Mouse (Mus musculus) right cerebral cortex, postnatal 10 days (tissue): ENCODE measurements around the gene Grhpr.
"Not testable (repeated sequence)": the region's sequence is repeated elsewhere in the genome, so short reads cannot be mapped to it uniquely, and the experiment has no call there.

Experiments
- DNase-seq, 2 experiments: peaks; one replicate each; pipeline ENCODE4 v3.0.0; 2021; ENCODE audit warnings: low spot score in 2 of 2

Grhpr gene

GRCm38 (mm10) chr4:44981280-44981973 is at the start of gene Grhpr:
Gene Grhpr (plus strand): TSS chr4:44981395.
- DNase-seq, result peak; percentile 70 to 75

DNA sequence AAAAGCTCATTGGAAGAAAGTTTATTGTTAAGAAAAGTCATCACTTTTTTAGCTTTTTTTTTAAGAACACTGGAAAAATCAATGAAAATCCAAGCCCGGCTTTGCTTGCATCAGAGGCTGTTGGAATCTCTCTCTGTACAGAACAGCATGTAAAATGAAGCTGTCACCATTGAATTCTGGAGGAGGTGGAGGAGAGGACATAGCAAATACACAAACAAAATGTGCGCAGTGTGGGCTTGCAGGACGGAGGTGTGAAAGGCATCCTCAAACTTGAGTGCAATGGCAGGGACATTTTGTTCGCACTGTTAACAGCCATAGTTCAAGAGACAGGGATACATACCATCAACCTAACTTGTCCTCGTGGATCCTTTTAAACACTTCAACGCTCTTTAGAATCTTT is 49.5 kb upstream of the Grhpr start:
- DNase-seq, result no peak

DNA sequence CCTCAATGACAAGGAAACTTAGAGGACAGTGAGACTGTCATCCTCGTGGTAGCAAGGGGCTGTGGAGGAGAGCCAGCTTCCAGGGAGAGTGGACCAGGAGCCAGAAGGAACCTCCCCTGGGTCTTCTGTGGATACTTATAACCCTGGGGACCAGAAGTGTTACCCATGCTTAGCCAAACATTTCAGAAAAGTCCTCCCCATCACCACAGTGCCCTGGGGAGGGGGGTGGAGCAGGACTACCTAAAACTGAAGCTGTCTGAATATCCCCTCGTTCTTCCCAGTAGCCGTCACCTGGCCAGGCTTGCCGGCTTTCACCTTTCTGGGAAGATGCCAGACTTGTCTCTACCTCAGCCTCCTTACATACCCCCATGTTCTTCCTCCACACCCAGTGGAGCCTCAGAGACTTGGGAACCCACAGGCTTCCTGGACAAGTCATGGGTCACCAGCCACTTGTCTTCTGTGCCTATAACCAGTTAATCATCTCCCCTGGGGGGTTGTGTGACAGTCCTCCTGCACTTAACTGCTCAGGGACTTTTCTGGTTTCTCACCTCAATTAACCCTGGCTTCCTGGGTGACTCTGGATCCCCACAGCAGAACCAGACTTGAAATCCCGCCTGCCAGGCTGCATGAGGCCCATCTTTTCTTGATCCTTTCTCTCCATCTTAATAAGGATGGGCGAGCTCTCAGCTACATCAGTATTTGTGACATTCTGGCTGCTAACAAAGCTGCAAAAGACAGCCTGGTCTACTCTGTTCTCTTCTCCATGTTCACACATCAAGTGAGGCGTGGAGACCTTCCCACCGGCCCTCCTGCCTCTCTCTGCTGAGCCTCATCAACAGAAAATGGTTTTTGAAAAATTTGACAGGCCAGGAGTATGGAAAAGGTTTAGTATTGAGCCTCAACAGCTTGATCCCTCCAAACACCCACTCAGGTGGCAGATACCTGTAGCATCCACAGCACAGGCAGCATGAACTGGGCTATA is 42.5 kb upstream of the Grhpr start:
- DNase-seq, result no peak

GRCm38 (mm10) chr4:44939576-44940249 is 41.5 kb upstream of the Grhpr start:
- DNase-seq, result peak in 1 of 2 experiments; percentile 13

DNA sequence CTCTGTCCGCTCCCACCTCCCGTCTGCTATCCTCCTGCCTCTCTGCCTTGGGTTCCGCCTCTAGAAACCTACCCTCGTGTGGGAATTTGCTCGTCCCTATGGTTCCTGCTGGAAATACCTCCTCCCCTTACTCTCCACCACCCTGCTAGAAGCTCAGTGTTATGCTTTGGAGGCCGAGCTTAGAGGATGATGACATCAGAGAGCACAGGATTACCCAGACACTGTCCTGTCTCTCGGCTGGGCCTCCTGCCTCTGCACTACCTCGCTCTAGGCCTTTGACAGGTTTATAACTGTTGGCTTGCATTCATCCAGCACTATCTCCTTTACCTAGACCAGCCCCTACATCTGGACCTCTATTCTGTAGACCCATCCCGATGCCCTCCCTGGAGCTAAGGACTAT is 40.9 kb upstream of the Grhpr start:
- no peak for DNase-seq

DNA sequence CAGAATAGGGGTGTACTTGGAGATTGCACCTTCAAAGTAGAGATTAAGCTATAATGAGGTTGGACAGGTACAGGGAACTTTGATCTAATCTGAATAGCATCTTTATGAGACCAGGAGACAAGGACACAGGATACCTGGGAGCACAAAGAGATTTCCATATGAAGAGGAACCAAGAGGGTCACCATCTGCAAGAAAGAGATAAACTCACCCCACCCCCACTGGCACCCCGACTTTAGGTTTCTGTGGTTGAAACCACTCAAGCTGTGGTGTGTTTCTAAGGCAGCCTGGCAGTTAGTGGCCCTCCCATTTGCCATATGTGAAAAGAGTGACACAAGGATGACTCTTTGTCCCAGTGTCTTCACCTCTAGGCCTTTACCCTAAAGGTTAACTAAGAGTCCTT is 39.0 kb upstream of the Grhpr start:
- no peak for DNase-seq

DNA sequence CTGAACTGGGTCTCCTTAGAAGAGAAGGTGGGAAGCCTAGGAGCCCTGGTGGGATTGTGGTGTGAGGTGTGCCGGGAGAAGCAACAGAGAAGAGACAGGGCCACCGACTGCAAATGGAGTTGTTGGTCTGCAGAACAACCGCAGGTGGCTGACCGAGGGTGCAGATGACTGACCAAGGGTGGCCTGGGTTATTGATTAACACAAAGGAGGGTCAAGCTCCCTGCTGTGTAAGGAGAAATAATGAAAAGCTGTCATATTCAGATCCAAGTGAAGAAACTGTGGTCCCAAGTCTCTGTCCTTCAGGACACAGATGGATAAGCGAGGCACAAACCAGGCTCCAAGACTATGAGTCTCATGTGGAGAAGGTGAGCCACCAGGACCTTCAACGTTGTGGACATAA is 37.7 kb upstream of the Grhpr start:
- no peak for DNase-seq

DNA sequence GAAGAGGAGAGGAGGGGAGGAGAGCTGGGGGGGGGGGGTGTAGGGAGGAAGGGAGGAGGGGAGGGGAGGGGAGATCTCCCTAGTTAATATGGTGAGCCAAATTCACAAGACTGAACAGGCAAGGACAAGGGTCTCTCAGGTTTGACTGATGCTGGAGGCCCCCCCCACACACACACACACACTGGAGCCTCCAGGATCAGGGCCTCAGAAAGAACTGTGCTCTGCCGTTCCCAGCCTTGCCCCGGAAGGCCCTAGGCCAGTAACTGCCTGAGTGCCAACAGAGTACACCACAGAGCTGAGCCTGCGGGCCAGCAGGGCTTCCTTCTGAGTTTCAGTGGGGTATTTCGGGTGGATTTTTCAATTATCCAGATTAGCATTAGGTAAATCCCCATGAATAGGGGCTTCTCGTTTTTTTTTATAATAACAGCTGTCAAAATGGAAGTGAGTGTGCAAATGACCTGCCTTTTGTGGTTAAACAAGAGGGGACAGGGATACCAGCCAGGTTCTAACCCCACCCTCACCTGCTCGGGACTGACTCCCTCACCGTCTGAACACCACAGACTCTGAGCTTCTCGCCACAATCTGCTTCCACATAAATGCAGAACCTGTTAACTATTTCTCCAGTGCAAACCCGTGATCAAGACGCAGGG is 36.6 kb upstream of the Grhpr start:
- DNase-seq, result no peak

GRCm38 (mm10) chr4:44946126-44946525 is 35.1 kb upstream of the Grhpr start:
- not testable (repeated sequence) for DNase-seq

- DNase-seq, result no peak
Measured at GRCm38 (mm10) chr4:44947464-44947863, 33.7 kb upstream of the Grhpr start.

- DNase-seq, result no peak
Measured at GRCm38 (mm10) chr4:44948314-44948713, 32.9 kb upstream of the Grhpr start.

DNA sequence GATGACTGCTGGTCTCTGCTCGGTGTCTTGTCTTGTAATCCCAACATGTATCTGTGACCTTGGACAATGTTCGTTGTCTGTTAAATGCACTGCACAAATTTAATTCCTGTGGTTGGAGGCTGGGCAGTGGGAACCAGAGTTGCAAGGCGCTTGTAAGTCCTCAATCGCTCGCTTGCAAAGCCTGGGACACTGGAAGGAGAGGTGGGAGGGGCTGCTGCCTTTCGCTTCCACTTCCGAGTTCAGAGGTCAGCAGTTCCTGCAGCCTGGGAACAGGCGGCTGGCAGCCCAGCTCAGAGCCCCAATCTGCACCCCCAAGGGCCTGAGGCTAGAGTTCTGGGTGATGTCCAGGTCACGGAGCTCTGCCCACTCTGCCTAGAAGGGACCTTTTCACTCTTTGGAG is 28.2 kb upstream of the Grhpr start:
- DNase-seq, result no peak

- DNase-seq, result no peak
Measured at GRCm38 (mm10) chr4:44958776-44959175, 22.4 kb upstream of the Grhpr start.

GRCm38 (mm10) chr4:44959220-44959619 is 22.0 kb upstream of the Grhpr start:
- DNase-seq, result no peak

DNA sequence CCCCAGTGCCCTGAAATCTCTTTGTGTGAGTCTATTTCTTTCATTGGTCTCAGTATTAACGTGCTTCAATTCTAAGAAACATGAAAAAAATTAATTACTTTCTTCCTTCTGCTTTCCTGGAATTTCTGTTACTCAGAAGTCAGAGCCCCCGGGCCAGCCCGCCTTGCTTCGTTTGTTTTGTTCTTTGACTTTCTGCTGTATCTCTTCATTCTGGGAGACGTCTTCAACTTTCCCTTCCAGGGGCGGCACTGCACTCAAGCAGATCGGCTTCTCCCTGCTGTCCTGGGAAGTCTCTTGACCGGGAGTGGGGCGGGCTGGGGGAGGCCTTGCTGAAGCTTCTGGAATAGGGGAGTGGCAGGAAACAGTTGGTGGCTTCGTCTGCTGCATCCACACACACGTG is 18.0 kb upstream of the Grhpr start:
- DNase-seq, result no peak

DNA sequence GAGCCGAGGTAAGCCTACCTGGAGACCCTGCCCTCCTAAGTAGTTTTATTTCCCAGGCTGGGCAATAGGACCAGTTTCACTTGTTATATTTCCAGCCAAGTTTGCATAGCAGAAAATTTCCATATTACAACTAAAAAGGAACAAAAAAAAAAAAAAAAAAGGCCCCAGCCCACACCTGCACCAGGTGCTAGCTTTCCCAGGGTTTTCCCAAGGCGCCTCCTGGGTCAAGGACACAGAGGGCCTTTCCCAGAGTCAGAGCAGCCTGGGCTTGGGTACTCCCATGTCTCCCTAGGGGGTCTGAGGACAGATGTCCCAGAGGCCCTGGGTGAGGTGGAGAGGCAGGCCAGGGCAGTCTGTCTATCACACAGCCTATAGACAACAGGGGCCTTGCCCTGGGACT is 16.0 kb upstream of the Grhpr start:
- DNase-seq, result no peak

GRCm38 (mm10) chr4:44965736-44966135 is 15.5 kb upstream of the Grhpr start:
- no peak for DNase-seq

- DNase-seq, result no peak
Measured at GRCm38 (mm10) chr4:44967402-44967801, 13.8 kb upstream of the Grhpr start.

- DNase-seq, result no peak
Measured at GRCm38 (mm10) chr4:44970056-44970455, 11.1 kb upstream of the Grhpr start.

- DNase-seq, result peak in 1 of 2 experiments; percentile 29
Measured at GRCm38 (mm10) chr4:44970612-44971110, 10.5 kb upstream of the Grhpr start.

DNA sequence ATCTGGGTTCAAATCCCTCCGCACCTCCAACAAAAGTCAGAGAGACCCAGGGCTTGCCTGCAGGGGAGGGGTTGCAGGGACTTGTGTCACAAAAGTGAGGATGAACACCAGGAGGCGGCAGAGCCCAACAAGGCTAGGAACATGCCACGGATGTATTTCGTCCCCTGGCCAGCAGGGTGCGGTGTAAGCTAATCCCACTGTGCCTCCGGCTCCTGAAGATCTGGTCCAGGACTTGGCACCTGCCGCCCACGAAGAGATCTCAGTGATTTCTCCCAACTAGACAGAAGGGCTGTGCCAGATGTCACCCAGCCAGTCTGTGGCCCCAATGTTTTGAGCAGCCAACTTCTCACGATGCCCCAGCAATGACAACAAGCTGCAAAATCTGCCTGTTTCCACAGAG is 7.7 kb upstream of the Grhpr start:
- DNase-seq, result peak; percentile 91

DNA sequence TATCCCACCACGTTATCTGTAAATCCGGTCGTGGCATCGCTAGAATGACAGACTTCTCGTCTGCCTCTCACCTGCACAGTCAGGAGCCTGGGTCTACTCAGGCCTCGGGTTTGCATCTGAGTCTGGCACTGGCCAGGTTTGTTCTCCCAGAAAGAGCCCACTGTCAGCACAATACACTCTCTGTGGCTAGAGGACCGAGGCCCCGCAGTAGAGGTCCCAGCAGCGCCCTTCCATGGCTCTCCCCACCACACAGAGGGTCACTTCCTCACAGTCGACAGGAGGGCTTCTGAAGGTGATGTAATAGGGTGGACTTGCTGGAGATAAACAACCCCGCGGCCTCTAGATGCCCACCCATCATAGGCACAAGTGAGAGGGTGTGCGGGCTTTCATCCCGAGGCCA is 7.3 kb upstream of the Grhpr start:
- no peak for DNase-seq
